Mouse (Mus musculus) liver, embryonic 14.5 days (tissue): ENCODE measurements at regions not wholly inside any gene's neighbourhood (a gene's known extent, or its start where the extent isn't known, plus 50 kb on each side); places are given as distances from the start of the nearest gene placed in this dataset.

Experiments
- CTCF ChIP-seq: IDR thresholded peaks from 2 replicates; pipeline ENCODE4 v1.5.1; 2016; ENCODE audit warnings: antibody characterized with exemption, low read depth, control low read depth
- EP300 ChIP-seq: IDR thresholded peaks from 2 replicates; pipeline ENCODE4 v1.6.1; 2016; ENCODE audit warnings: antibody characterized with exemption, low read depth

DNA sequence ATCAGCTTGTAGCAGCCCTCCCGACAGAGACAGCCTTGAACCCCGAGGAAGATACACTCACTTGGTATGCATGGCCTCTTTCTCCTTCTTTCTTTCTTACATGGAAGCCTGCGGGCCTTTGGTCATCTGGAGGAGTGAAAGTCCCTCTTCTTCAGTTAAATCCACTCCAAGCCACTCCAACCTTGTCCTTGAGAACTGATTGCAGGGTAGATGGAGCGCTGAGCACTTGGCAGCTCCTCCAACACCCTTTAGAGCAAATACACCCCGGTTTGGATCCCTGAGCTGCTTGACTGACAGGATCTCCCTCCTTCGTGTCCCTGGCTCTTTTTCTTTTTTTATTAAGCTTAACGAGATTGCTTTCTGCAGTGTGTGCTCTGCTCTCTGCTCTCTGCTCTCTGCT is 173.3 kb upstream of the Fam19a5 start:
- no peak for TF ChIP-seq CTCF
- no peak for TF ChIP-seq EP300
